Mouse (Mus musculus) cerebellum, adult 18-20 months (tissue): ENCODE measurements around the gene Kansl1l.
A peak's percentile ranks its signal among the peaks of the same experiment; 100 is the strongest.
"Not testable (repeated sequence)": the region's sequence is repeated elsewhere in the genome, so short reads cannot be mapped to it uniquely, and the experiment has no call there.

Experiments used
- DNase-seq, 2 experiments: peaks; one replicate each; pipeline ENCODE4 v3.0.0; 2021

The Kansl1l gene

DNA sequence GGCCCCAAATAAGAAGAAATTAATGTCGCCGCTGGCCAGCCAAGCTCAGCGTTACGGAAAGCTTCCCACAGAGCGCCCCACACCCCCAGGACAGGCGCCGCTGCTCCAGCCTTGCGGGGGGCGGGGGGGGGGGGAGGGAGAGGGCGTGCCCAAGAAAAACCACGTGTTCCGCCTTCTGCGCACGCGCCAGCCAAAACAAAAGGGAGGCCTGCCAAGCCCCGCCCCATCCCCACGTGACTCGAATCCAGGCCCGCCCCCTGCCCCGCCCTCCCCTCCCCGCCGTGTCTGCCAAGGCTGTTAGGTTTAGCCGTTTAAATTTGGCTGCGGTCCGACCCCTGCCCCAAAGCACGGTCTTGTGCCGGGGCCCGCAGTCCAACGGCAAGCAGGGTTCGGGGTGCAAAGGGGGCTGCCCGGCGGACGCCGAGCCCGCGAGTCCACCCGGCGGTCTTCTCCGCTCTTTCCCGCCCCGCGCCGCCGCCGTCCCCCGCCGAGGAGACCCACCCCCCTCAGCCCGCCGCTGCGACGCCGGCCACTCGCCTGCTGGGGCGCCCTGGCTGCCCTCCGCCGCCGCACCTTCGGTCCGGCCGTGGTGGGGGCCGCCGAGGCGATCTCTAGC is 417 bp downstream of the Kansl1l start:
- peak; percentile 83 to 98 for DNase-seq

DNA sequence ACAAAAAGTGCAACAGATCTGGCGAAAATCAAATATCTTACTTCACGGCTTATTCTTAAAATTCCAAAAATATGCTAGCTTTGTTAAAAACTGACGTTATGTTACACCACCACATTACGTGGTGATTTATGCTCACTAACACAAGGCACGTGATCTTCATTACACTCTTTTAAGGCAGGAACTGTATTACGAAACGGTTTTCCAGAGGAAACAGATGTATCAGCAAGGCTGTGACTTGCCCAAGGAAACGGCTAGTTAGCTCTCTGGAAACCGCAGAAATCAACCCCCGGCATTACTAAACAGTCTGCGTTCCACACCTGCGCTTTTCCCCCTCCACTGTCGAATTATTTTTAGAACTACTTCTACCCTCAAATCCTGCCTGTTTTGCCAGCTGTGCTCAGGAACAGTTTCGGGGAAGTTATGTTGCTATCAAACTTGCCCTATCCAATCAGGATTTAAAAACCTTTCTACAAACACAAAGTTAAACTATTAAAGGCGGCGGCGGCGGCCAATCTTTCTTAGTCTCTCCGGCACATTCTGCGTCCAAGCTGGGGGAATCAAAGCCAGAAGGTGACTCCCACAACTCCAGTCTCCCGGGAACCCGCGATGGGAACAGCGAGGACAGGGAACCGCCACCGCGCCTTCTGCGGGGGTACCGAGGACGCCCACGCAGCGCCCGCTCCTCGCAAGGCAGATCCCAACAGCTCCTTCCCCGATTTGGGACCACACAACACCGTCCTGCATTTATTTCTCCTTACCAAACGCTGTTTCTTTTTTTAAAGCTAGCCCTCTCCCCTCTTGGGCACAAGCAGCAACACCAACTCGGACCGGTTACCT is 1.2 kb downstream of the Kansl1l start:
- DNase-seq: peak; percentile 57 to 70

DNA sequence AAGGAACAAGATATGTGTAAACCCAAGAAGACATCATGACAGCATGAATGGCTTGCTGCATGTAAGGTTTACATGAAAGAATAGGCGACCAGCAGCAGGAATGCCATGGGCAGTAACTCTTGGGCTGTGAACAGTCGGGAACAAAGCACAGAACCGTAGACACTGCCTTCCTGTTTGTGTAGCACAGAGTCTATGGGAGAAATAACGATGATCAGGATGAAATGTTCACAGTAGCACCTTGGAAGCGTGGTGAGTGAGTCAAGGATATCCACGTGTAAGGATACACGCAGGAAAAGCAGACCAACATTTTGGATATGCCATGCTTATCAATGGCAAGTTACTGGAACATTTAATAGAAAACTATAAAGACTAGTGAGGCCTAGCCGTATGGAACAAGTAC is 2.6 kb downstream of the Kansl1l start:
- no peak for DNase-seq

DNA sequence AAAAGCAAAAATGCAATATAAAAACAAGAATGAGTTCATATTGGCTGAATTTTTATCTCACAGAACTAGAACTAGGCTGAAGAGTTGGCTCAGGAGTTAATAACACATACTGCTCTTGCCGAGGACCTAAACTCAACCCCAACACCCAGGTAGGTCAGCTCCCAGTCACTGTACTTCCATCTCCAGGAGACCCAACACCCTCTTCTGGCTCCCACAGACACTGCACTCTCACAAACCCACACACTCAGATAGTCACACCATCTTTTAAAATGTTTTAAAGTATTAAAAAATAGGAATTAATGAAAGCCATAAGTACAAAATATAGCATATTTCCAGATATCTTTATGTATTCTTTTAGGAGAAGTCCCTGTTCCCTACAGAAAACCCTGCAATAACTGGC is 4.2 kb downstream of the Kansl1l start:
- DNase-seq: no peak

DNA sequence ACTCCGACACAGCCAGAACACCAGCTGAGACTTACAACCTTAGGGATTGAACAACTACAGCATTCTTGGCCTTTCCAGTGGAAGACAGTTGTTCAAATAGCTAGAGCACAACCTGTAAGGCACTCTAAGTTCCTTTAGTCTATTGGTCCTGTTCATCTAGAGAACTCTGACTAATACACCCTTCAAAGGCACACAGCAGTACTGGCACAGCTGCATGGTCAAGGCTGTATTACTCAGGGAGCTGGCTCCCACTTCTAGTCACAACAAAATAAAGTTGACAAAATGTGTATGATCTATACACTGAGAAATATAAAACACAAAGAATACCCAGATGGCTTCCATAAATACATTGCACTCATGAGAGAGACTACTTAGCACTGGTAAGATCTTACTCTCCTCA is 10.5 kb downstream of the Kansl1l start:
- DNase-seq: no peak

DNA sequence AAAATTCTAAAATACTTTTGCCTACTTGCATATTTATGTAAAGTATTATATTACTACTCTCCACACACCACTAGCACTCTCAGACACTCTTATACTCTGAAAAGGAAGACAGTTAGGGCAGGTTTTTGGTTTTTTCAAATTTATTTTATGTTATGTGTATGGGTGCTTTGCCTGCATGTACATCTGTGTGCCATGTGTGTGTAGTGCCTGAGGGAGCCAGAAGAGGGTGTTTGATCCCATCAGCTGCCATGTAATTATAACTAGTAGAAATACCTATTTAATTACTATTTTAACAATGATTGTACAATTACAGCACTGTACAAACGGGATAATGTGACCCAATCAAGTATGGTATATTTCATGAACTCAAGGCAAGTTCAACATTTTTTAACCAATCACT is 12.0 kb downstream of the Kansl1l start:
- no peak for DNase-seq

DNA sequence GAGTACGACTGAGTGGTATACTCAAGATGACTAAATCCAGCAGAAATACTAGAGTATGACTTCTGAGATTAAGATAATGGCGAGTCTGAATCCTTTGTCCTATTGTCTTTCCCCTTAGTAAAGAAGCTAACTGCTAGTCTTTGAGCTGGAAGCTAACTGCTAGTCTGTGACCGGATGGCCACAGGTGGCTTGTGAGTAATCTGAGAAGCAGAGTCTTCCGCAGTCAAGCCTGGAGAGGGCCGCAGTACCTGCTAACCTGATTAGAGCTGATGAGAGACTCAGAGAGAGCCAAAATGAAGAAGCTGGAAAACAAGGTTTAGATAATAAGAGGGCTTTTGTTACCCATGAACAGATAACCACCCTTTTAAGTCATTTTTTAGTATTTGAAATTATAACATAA is 12.7 kb downstream of the Kansl1l start:
- DNase-seq: no peak

DNA sequence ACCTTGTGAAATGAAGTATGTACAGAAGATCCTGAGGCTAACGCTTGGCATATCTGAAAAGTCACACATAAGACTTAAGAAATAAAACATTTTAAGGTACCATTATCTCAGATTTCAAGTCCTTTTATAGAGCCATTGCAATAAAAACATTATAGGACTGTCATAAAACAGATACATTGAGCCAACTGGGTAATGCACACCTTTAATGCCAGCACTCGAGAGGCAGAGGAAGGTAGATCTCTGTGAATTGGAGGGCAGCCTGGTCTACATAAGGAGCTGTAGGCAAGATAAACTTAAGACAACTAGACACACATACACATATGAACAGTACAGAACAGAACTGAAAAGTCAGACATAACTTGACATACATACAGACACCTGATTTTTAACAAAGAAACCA is 19.4 kb downstream of the Kansl1l start:
- DNase-seq: no peak

DNA sequence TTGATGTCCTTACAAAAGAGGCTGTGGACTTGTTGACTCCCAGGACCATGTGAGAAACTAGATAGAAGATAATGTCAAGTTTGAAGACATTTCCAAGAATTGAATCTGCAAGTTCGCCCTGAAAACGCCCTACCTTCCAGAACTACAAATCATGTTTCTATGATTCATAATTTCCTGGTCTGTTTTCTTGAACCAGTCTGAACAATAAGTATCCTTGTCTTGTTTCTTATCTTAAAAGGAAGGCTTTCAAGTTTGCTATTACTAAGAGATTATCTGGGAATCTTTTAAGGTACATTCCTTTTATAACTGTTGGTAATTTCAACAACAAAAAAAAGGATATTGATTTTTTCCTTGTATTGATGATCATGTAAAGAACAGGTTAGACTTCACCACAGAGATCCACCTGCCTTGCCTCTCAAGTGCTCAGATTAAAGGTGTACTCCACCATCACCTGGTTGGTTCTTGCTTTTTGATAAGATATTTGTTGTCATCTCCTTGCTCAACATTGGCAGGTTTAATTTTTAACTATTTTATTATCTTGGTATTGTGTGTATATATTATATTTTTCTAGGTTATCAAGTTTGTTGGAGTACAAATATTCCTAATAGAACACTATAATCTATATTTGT is 24.4 kb downstream of the Kansl1l start:
- DNase-seq: no peak

DNA sequence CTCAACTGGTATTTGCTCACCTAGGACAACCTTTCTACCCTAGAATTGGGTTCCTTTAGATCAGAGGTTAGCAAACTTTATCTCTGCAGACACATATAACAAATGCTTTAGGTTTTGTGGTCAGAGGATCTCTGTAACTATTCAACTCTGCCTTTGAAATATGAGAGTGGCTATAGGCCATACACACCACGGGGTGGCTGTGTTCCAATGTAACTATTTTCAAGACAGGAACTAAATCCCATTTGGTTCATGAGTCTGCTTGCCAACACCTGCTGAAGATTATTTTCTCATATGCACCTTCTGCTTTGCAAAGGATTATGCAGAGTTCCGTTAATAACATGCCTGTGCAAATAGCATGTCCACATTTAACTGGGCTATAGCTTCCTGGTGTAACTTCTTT is 35.1 kb downstream of the Kansl1l start:
- DNase-seq: peak in 1 of 2 experiments; percentile 23

DNA sequence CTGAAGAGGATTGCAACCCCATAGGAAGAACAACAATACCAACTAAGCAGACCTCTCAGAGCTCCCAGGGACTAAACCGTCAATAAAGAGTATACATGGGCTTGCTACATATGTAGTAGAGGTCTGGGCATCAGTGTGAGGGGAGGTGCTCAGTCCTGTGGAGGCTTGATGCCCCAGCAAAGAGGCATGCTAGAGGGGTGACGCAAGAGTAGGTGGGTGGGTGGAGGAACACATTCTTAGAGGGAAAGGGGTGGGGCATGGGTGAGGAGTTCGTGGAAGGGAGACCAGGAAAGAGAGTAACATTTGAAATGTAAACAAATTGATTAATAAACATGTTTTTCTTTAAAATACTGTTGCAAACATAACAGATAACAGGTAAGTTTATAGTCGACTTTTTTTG is 36.3 kb downstream of the Kansl1l start:
- no peak for DNase-seq

DNA sequence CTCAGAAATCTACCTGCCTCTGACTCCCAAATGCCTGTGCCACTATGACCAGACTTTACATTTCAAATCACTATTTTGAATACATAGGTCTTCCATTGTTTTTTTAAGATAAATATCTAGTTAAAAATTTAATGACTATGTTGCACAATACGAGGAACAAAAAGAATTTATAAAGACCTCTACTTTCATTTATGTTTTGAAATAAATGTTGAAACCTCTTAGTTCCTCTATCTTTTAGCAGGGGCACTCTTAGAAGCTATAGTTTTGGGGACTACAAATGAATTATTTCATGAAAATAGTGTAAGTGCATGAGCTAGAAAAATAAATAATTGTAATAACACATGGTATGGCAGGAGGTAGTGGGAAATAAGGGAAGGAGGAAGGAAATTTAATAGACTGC is 38.6 kb downstream of the Kansl1l start:
- no peak for DNase-seq

DNA sequence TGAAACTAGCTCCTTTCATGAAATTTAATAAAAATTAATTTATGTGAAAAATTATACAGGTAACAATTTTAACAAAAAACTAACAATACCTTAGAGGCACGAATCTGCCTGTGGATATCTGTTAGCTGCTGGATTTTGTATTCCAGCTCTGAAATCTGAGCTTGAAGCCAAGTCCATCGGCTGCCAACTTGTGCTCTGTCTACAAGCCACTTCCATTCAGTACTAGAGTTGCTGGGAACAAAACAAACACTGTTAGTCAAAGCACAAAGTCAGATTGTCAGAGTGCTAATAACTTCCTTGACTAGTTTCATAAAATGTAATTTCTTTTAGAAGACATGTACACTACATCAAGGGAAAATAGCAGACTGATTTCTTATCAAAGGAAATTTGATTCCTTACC is 39.5 kb downstream of the Kansl1l start:
- peak in 1 of 2 experiments; percentile 26 for DNase-seq

DNA sequence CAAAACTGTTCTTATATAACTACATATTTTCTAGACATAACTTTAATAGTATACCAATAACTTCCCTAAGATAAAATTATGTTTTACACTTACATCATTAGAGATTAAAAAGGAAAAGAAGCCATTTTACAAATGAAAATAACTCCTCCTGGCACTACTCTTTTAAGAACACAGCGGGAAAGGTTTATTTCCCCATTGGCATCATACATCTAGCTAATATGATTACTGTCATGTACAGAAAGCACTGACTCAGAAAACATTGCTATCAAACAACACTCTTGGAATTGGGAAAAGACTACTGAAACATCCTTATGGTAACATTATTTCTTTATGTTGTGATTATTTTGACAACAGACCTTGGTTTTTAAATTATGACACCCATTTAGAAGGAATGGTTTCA is 48.6 kb downstream of the Kansl1l start:
- DNase-seq: no peak

DNA sequence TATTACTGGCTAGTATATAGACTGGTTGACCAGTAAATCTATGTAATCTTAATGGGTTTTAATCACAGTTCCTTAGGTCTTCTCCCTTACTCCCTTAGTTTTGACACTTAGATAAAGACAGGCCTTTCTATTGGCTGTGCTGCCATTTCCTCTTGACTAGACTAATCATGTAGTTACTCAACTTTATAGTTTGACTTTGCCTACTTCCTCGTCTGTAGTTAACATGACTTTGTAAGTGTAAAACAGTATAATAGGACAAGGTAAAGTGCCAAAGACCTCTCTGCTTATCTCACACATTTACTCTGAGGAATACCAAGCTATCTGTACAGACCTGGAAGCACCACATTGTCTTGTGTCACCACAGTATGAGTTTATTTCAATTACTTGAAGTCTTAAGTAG is 86.8 kb downstream of the Kansl1l start:
- DNase-seq: no peak

DNA sequence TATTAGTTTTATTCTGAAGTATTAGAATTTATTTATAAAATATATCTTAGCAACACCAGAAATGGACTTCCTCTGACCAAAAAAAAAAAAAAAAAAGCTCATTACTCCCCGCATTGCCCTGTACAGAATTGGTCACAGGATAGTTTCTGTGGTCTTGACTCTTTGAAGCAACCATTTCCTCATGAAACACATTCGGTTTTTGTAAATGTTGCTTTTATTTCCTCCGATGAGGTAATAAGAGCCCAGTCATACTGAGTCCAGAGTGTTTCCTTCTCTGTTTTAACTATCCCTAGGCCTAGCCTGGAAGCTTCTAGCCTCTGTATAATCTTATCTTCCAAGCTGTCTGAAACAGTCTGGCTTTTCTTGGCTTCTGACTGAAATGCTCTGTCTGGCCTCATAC is 104.5 kb downstream of the Kansl1l start:
- no peak for DNase-seq

DNA sequence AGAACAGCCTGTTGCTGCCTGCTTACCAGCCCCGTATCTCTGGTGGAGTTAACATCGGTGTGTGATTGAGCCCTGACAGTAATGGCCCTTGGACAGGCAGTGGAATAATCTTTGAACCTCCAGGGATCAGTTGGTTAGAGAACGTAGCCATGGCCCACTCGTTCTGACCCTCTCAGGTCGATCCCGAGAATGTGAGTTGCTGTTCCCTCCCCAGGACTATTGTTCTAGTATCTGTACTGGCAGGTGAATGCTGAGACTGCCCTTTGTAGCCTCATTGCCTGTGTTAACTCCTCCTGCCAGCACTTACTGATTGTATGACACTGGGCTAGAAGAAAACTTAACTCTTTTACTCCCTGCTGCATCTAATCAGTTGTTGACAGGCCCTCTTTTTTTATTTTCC is 112.8 kb downstream of the Kansl1l start:
- no peak for DNase-seq

DNA sequence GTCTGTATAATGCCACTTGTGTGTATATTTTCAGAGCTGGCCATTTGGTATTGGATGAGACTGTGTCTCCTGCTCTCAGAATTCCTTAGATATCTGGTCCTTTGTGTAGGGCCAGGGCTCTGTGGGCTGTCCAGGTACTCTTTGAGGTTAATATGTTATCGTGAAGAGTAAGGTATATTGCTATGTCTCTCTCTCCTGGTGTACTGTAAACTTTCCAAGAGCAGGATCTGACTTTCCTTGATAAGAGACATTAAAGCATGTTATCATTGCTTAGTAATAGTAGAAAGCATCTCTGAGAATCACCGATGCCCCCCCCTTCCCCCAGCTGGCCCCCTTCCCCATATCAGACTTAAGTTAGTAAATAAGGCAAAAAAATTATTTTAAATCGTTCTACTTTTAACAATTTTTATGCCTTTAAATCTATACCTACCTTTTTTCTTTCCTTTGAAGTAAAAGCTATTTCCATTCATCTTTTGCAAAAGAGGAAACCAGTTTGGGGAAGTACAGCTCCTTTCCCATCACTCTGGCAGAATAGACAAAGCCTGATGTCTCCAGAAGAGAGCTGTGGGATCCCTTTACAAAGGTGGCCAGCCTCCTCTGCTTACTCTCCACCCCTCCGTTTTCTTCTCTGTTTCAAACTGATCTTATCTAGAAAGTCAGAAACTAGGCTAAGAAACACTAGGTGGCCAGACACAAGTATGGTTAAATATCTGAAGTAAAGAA is 114.6 kb downstream of the Kansl1l start:
- DNase-seq: no peak

DNA sequence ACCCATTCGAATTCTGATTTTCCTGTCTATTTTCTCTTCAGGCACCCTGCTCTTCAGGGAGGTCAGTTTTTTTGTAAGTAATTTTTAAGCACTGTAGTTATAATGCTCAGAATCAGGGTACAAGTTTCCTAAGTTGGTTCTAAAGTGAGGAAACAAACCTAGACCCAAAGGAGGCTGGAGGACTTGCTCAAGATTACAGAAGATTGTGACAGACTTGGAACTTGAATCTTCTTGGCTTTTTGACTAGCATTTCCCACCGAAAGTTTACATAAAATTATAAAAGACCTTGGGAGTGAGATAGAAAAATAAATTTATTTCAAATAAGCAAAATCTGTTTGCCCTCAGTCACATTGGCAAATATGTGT is 115.8 kb downstream of the Kansl1l start:
- no peak for DNase-seq

DNA sequence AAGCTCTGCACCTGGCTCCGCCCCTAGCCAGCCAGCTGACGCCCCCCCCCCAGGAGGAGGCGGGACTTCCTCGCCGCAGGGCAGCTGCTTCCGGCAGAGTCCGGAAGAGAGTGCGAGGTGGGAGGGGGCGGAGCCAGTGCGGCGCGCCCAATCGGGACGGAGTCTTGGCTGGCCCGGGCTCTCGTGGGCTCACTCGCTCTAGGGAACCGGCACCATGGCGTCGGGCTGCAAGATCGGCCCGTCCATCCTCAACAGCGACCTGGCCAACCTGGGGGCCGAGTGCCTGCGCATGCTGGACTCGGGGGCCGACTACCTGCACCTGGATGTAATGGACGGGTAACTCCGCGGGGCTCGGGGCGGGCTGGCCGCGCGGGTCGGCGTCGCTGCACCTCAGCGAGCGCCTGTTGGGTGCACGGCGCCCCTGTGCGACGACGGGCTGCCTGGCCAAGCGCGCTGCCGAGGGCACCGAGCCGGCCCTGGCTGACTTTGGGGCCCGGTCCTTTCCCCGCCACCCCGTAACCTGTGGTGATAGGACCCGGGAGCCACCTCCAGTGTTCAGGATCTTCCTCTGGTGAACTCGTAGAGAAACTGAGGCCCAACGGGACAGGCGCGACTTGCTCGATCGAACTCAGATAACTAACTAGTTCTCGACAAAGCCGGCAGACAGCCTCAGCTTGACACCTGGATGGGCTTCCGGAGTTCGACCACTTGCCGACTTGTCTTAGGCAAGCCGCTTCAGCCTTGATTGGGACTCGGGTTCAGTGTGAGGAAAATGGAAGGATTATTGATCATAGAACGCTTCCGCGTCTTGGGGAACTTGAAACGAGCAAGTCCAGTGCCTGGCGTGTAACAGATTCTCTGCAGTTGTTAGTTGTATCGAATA is 116.4 kb downstream of the Kansl1l start, which contains the start of gene Rpe:
Gene Rpe (plus strand): TSS at position 139 of the 883 bp plus-strand sequence.
- peak; percentile 91 to 93 for DNase-seq

DNA sequence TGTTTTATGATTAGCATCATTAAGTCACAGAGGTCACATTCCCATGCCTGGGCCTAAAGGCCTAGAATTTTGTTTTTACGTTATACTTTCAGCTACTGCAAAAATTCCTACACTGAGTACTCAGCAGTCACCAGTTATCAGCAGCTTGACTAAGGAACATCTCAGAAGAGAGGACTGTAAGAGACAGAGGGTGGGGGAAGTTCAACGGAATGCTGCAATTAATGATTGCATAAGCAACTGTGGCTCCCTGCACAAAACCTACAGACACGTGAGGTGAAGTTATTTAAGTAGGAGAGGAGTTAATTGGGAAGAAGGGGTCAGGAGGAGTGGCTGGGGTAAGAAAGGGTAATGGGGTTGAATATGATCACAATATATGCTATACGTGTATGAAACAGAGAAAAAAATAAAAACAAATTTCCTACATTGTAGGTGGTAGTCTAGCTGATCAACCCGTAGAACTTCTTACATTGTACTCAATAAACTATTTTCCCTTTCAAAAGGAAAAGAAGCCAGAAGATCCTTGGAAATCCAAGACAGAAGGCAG is 117.1 kb downstream of the Kansl1l start:
- DNase-seq: no peak

DNA sequence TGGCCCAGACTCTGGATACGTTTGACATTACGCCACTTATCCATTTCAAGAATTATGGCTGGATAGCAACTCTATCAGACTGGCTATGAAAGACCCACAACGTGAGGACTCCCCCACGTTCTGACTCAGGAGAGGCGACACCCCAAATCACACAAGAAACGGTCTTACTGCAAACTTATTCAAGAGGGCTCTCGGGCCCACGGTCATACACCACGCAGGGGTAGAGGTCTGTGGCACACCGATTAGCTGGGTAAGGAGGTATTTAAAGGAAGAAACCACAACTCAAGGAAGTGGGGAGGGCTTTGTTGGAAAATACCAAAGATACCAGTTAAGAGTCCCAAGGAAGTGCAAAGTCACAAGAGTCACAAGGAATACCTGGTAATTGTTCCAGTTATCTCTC is 117.7 kb downstream of the Kansl1l start:
- not testable (repeated sequence) for DNase-seq
